Mouse (Mus musculus) thymus, adult 2 months (tissue): ENCODE measurements around the gene Ptgds. TPM values are rescaled to one million over a fixed set of nuclear protein-coding genes. Genes with fewer than 3 reads are reported as not detected.

ENCODE experiments used
- DNase-seq: peaks from one replicate; pipeline ENCODE4 v3.0.0; 2021
- H3K27ac ChIP-seq: fragments of 200-500 bp; 2 replicates; pipeline ENCODE4 v1.5.1; 2012; ENCODE audit warnings: low read length, control low read depth; ENCODE audit not compliant: control insufficient read depth, insufficient read depth
- H3K27me3 ChIP-seq: fragments of 200-500 bp; 2 replicates; pipeline ENCODE4 v1.6.1; 2012; ENCODE audit warnings: mild to moderate bottlenecking, low read length, moderate library complexity, mixed read lengths; ENCODE audit not compliant: control insufficient read depth, insufficient read depth
- H3K36me3 ChIP-seq: fragments of 200-500 bp; 2 replicates; pipeline ENCODE4 v1.6.1; 2012; ENCODE audit warnings: mild to moderate bottlenecking, low read length, moderate library complexity; ENCODE audit not compliant: control insufficient read depth, insufficient read depth
- H3K4me1 ChIP-seq: fragments of 200-500 bp; replicated peaks from 2 replicates; pipeline ENCODE4 v1.6.1; 2012; ENCODE audit warnings: low read length; ENCODE audit not compliant: control insufficient read depth, insufficient read depth
- H3K4me3 ChIP-seq: fragments of 200-500 bp; 2 replicates; pipeline ENCODE4 v1.5.1; 2012; ENCODE audit warnings: mild to moderate bottlenecking, low read length, control low read depth, moderate library complexity; ENCODE audit not compliant: control insufficient read depth, insufficient read depth
- CTCF ChIP-seq: fragments of 200-500 bp; IDR thresholded peaks from 2 replicates; pipeline ENCODE4 v1.5.1; 2012; ENCODE audit warnings: mild to moderate bottlenecking, control low read depth, low read length, moderate library complexity, borderline replicate concordance; ENCODE audit not compliant: control insufficient read depth, poor library complexity, insufficient read depth; ENCODE audit errors: extremely low read depth
- POLR2A ChIP-seq: fragments of 200-500 bp; IDR thresholded peaks from 2 replicates; pipeline ENCODE4 v1.6.1; 2012; ENCODE audit warnings: mild to moderate bottlenecking, low read length, control low read depth, moderate library complexity; ENCODE audit not compliant: control insufficient read depth, poor library complexity, insufficient read depth; ENCODE audit errors: extremely low read depth
- WGBS: fragments of 180-500 bp; shearing (Covaris S2); methylation state at CpG from one replicate; pipeline ENCODE4 v1.1.7; 2018; 5-methylcytosine and 5-hydroxymethylcytosine counted together
- polyA plus RNA-seq: library from polyadenylated mRNA; depleted of rRNA; stranded (reverse); fragments of >200 nt; gene quantifications from 2 replicates; pipeline ENCODE4 v1.2.3, GENCODE M21; 2012; rRNA removed

Ptgds gene
- polyA plus RNA-seq, 1 experiment, result 13.8 TPM

- H3K27me3 ChIP-seq, result no peaks in the 10 kb centered on the region
- H3K4me1 ChIP-seq, result peaks cover 25% of the 10 kb centered on the region
- H3K27ac ChIP-seq, result no peak overlapping the region
- no peak overlapping the region for H3K4me3 ChIP-seq
- TF ChIP-seq POLR2A (no peak), CTCF (0 out of 2 replicates have a peak, but pooled peaks have one; percentile 40)
- no peaks in the 10 kb centered on the region for H3K36me3 ChIP-seq
- whole genome bisulfite sequencing, result 31% methylated on average over 3 of the region's 3 CpGs
- DNase-seq, result peak; percentile 49
Observed at GRCm38 (mm10) chr2:25421896-25422295, 48.0 kb downstream of the Ptgds start.

GRCm38 (mm10) chr2:25417426-25417825 lies 52.4 kb downstream of the Ptgds start:
- no peaks in the 10 kb centered on the region for H3K36me3 ChIP-seq
- 72% methylated on average over 3 of the region's 3 CpGs for WGBS
- H3K27ac ChIP-seq, result no peak overlapping the region
- TF ChIP-seq POLR2A, result no peak
- TF ChIP-seq CTCF, result no peak
- H3K4me3 ChIP-seq, result no peak overlapping the region
- H3K4me1 ChIP-seq, result peaks cover 4% of the 10 kb centered on the region
- H3K27me3 ChIP-seq, result no peaks in the 10 kb centered on the region
- DNase-seq, result no peak

Other genes starting within 250 kb of the Ptgds start
- 613 and 694 TPM in 2 replicates for gene Tubb4b, start 245.3 kb downstream of the Ptgds start, polyA plus RNA-seq
- gene Slc34a3, start 235.7 kb downstream of the Ptgds start, polyA plus RNA-seq, result 0.05 and 0.15 TPM in 2 replicates
- 0.05 TPM in 1 of 2 replicates, not detected in the other for gene Rnf224, start 233.3 kb downstream of the Ptgds start, polyA plus RNA-seq
- 3.6 and 4.5 TPM in 2 replicates for gene Rnf208, start 227.8 kb downstream of the Ptgds start, polyA plus RNA-seq
- 1.6 and 2.1 TPM in 2 replicates for gene Cysrt1, start 227.6 kb downstream of the Ptgds start, polyA plus RNA-seq
- 41.1 and 43.0 TPM in 2 replicates for gene AL732309.1, start 223.2 kb downstream of the Ptgds start, polyA plus RNA-seq
- 66.1 and 79.1 TPM in 2 replicates for gene Tmem203, start 214.6 kb downstream of the Ptgds start, polyA plus RNA-seq
- 24.4 and 25.9 TPM in 2 replicates for gene Tprn, start 207.4 kb downstream of the Ptgds start, polyA plus RNA-seq
- gene Ssna1, start 197.6 kb downstream of the Ptgds start, polyA plus RNA-seq, result 164 and 182 TPM in 2 replicates
- 141 and 144 TPM in 2 replicates for gene Anapc2, start 197.6 kb downstream of the Ptgds start, polyA plus RNA-seq
- gene Tmem210, start 181.9 kb downstream of the Ptgds start, polyA plus RNA-seq, result 0.35 TPM in 1 of 2 replicates, not detected in the other
- 1.0 and 1.6 TPM in 2 replicates for gene Lrrc26, start 180.1 kb downstream of the Ptgds start, polyA plus RNA-seq
- gene Grin1, start 150.9 kb downstream of the Ptgds start, polyA plus RNA-seq, result 0.50 TPM in 2 replicates
- 23.1 and 26.3 TPM in 2 replicates for gene Man1b1, start 137.7 kb downstream of the Ptgds start, polyA plus RNA-seq
- gene Dpp7, start 113.7 kb downstream of the Ptgds start, polyA plus RNA-seq, result 24.5 and 25.6 TPM in 2 replicates
- 23.0 and 24.4 TPM in 2 replicates for gene Uap1l1, start 104.4 kb downstream of the Ptgds start, polyA plus RNA-seq
- gene Sapcd2, start 97.7 kb downstream of the Ptgds start, polyA plus RNA-seq, result 29.7 and 45.2 TPM in 2 replicates
- gene Entpd2, start 74.2 kb downstream of the Ptgds start, polyA plus RNA-seq, result 11.7 and 14.0 TPM in 2 replicates
- 28.4 and 30.8 TPM in 2 replicates for gene Npdc1, start 70.7 kb downstream of the Ptgds start, polyA plus RNA-seq
- 1.9 and 2.0 TPM in 2 replicates for gene Fut7, start 46.8 kb downstream of the Ptgds start, polyA plus RNA-seq
- 86.6 and 100 TPM in 2 replicates for gene Abca2, start 41.3 kb downstream of the Ptgds start, polyA plus RNA-seq
- gene Clic3, start 13.2 kb downstream of the Ptgds start, polyA plus RNA-seq, result 11.6 and 17.3 TPM in 2 replicates
- gene Paxx, start 9.0 kb downstream of the Ptgds start, polyA plus RNA-seq, result 165 and 192 TPM in 2 replicates
- gene Lcn12, start 23.9 kb upstream of the Ptgds start, polyA plus RNA-seq, result not detected in 2 replicates
- gene Fbxw5, start 30.7 kb upstream of the Ptgds start, polyA plus RNA-seq, result 59.2 and 77.5 TPM in 2 replicates
- gene C8g, start 31.7 kb upstream of the Ptgds start, polyA plus RNA-seq, result 4.7 and 5.0 TPM in 2 replicates
- 47.7 and 49.9 TPM in 2 replicates for gene Traf2, start 76.9 kb upstream of the Ptgds start, polyA plus RNA-seq
- 142 and 152 TPM in 2 replicates for gene Edf1, start 87.8 kb upstream of the Ptgds start, polyA plus RNA-seq
- 18.9 and 25.8 TPM in 2 replicates for gene Mamdc4, start 104.8 kb upstream of the Ptgds start, polyA plus RNA-seq
- gene Phpt1, start 105.2 kb upstream of the Ptgds start, polyA plus RNA-seq, result 73.6 and 94.7 TPM in 2 replicates
- 7.0 and 7.4 TPM in 2 replicates for gene Ajm1, start 111.7 kb upstream of the Ptgds start, polyA plus RNA-seq
- 83.4 and 89.6 TPM in 2 replicates for gene Rabl6, start 138.5 kb upstream of the Ptgds start, polyA plus RNA-seq
- not detected in 2 replicates for gene Ccdc183, start 147.6 kb upstream of the Ptgds start, polyA plus RNA-seq
- gene Tmem141, start 152.0 kb upstream of the Ptgds start, polyA plus RNA-seq, result 4.9 and 12.3 TPM in 2 replicates
- 7.8 TPM in 2 replicates for gene Fcna, start 158.0 kb upstream of the Ptgds start, polyA plus RNA-seq
- 0.24 TPM in 1 of 2 replicates, not detected in the other for gene Lcn8, start 183.1 kb upstream of the Ptgds start, polyA plus RNA-seq
- not detected in 2 replicates for gene Lcn5, start 187.9 kb upstream of the Ptgds start, polyA plus RNA-seq
- 0.20 and 0.26 TPM in 2 replicates for gene Lcn6, start 206.7 kb upstream of the Ptgds start, polyA plus RNA-seq
- gene Lcn10, start 212.7 kb upstream of the Ptgds start, polyA plus RNA-seq, result 0.73 and 0.84 TPM in 2 replicates
- gene Obp2a, start 230.0 kb upstream of the Ptgds start, polyA plus RNA-seq, result 0.45 and 0.54 TPM in 2 replicates
- gene Bmyc, start 236.7 kb upstream of the Ptgds start, polyA plus RNA-seq, result 36.4 and 43.2 TPM in 2 replicates